14 mouse cellular contexts compared by ENCODE assay signal in the genomic region with DNA sequence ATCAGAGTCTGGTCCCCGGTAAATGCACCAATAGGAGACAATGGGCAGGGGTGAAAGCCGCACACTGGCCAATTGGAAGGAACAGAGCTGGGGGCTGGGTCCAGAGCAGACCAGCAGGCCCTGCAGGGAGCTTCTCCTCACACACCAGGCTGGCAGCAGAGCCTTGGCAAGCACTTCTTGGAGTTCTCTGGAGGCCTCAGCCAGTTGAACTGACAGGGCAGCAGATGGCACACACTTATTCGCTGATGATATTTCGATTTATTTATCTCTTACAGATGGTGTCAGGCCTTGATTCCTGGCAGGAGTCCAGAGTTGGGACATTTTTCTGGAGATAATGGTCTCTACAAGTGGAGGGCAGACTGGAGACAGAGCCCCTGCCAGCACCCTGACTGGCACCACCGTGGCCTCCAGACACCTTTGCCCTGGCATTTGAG. TPM values are rescaled to one million over a fixed set of nuclear protein-coding genes. Genes with fewer than 3 reads are reported as not detected.
A peak's percentile ranks its signal among the peaks of the same experiment; 100 is the strongest.
DNase-seq lines count a peak whose midpoint lies in the region; ATAC-seq and TF ChIP-seq lines count a peak whose summit lies in the region.
"Had no signal": no experiment of that assay in that cellular context is flagged by ENCODE, and none has a peak within 500 bp of the region (broad histone marks: within the 10 kb centered on the region; RNA-seq: fewer than 3 reads in every experiment).

No protein-coding gene starts in this region.

- no peaks in the 10 kb centered on the region for H3K27me3 ChIP-seq in neural tube, embryonic 13.5 days
- H3K27me3 ChIP-seq in hindbrain, postnatal 0 days (ENCODE audit: insufficient read depth, low read length) = no peaks in the 10 kb centered on the region
- H3K27me3 ChIP-seq in intestine, postnatal 0 days (replicated peaks; ENCODE audit: control insufficient read depth, insufficient read depth, low read length) = no peaks in the 10 kb centered on the region
- H3K27me3 ChIP-seq in embryonic facial prominence, embryonic 10.5 days (replicated peaks; ENCODE audit: low read depth, poor library complexity, severe bottlenecking) = no peaks in the 10 kb centered on the region
- H3K27me3 ChIP-seq: kidney, embryonic 15.5 days; limb, embryonic 12.5 days had no signal

- DNase-seq in adrenal gland, adult 2 months = peak; percentile 28
- no peak for DNase-seq in adrenal gland, adult 8-10 months
- DNase-seq in neural tube, embryonic 10.5 days (ENCODE audit: extremely low spot score, low spot score) = no peak
- peak; percentile 85 for DNase-seq in hindbrain, postnatal 0 days (ENCODE audit: low spot score)
- no peak for DNase-seq in frontal cortex, postnatal 25 days (ENCODE audit: low spot score in 2 of 2)
- no peak for DNase-seq in embryonic facial prominence, embryonic 10.5 days (ENCODE audit: low spot score)
- DNase-seq: embryo, embryonic 11 days; lung, postnatal 36 days had no signal

- H3K36me3 ChIP-seq in neural tube, embryonic 13.5 days = no peaks in the 10 kb centered on the region
- no peaks in the 10 kb centered on the region for H3K36me3 ChIP-seq in hindbrain, postnatal 0 days (ENCODE audit: insufficient read depth, low read length)
- H3K36me3 ChIP-seq in intestine, postnatal 0 days (ENCODE audit: control insufficient read depth, insufficient read depth) = no peaks in the 10 kb centered on the region
- no peaks in the 10 kb centered on the region for H3K36me3 ChIP-seq in embryonic facial prominence, embryonic 10.5 days (replicated peaks)
- H3K36me3 ChIP-seq: kidney, embryonic 15.5 days; limb, embryonic 12.5 days had no signal

- no peak for TF ChIP-seq CTCF in hindbrain, postnatal 0 days (IDR thresholded peaks at IDR 0.05; ENCODE audit: low read depth)
- no peak for TF ChIP-seq CTCF in intestine, postnatal 0 days (IDR thresholded peaks at IDR 0.05; ENCODE audit: low read depth)

- H3K9me3 ChIP-seq in neural tube, embryonic 13.5 days = no peaks in the 10 kb centered on the region
- no peaks in the 10 kb centered on the region for H3K9me3 ChIP-seq in hindbrain, postnatal 0 days (ENCODE audit: low read length)
- no peaks in the 10 kb centered on the region for H3K9me3 ChIP-seq in intestine, postnatal 0 days (ENCODE audit: control insufficient read depth)
- H3K9me3 ChIP-seq in embryonic facial prominence, embryonic 10.5 days = no peaks in the 10 kb centered on the region
- H3K9me3 ChIP-seq: kidney, embryonic 15.5 days; limb, embryonic 12.5 days had no signal

- peak overlapping the region; percentile 78 for H3K27ac ChIP-seq in neural tube, embryonic 13.5 days (replicated peaks)
- H3K27ac ChIP-seq in hindbrain, postnatal 0 days = peak overlapping the region; percentile 82
- H3K27ac ChIP-seq in intestine, postnatal 0 days (ENCODE audit: low read depth, low read length) = no peak overlapping the region
- no peak overlapping the region for H3K27ac ChIP-seq in embryonic facial prominence, embryonic 10.5 days (replicated peaks)
- H3K27ac ChIP-seq: kidney, embryonic 15.5 days; limb, embryonic 12.5 days had no signal

- no peak overlapping the region for H3K9ac ChIP-seq in neural tube, embryonic 13.5 days
- H3K9ac ChIP-seq in hindbrain, postnatal 0 days (replicated peaks; ENCODE audit: low read length) = no peak overlapping the region
- H3K9ac ChIP-seq in intestine, postnatal 0 days (ENCODE audit: low read depth, low read length) = no peak overlapping the region
- H3K9ac ChIP-seq: kidney, embryonic 15.5 days; limb, embryonic 12.5 days had no signal

- WGBS in neural tube, embryonic 13.5 days = 53% methylated on average over 5 of the region's 5 CpGs
- WGBS in hindbrain, postnatal 0 days = 30% methylated on average over 5 of the region's 5 CpGs
- 83% methylated on average over 5 of the region's 5 CpGs for WGBS in intestine, postnatal 0 days
- 87% methylated on average over 5 of the region's 5 CpGs for WGBS in embryonic facial prominence, embryonic 10.5 days

- peak; percentile 60; the same call in 1 of the 2 replicates for ATAC-seq in neural tube, embryonic 13.5 days (ENCODE audit: low read depth)
- ATAC-seq in hindbrain, postnatal 0 days = peak; percentile 74
- ATAC-seq in intestine, postnatal 0 days = no peak

- H3K4me1 ChIP-seq in neural tube, embryonic 13.5 days (replicated peaks) = peaks cover 42% of the 10 kb centered on the region
- peaks cover 10% of the 10 kb centered on the region; the same call in 1 of the 2 replicates for H3K4me1 ChIP-seq in hindbrain, postnatal 0 days (ENCODE audit: insufficient read depth, low read length)
- H3K4me1 ChIP-seq in intestine, postnatal 0 days (replicated peaks; ENCODE audit: control insufficient read depth, insufficient read depth, low read length) = no peaks in the 10 kb centered on the region
- peaks cover 24% of the 10 kb centered on the region for H3K4me1 ChIP-seq in embryonic facial prominence, embryonic 10.5 days

- H3K4me3 ChIP-seq in neural tube, embryonic 13.5 days = no peak overlapping the region
- no peak overlapping the region for H3K4me3 ChIP-seq in hindbrain, postnatal 0 days (ENCODE audit: low read length)
- no peak overlapping the region for H3K4me3 ChIP-seq in intestine, postnatal 0 days (ENCODE audit: low read depth, low read length)
- no peak overlapping the region for H3K4me3 ChIP-seq in embryonic facial prominence, embryonic 10.5 days
- H3K4me3 ChIP-seq: kidney, embryonic 15.5 days; limb, embryonic 12.5 days had no signal

- H3K4me2 ChIP-seq in neural tube, embryonic 13.5 days = no peak overlapping the region
- no peak overlapping the region for H3K4me2 ChIP-seq in hindbrain, postnatal 0 days (ENCODE audit: low read depth, low read length)
- H3K4me2 ChIP-seq in intestine, postnatal 0 days (replicated peaks; ENCODE audit: low read depth) = no peak overlapping the region
- H3K4me2 ChIP-seq: kidney, embryonic 15.5 days; limb, embryonic 12.5 days had no signal

RNA-seq across cellular contexts. Expression of a gene that starts 49.4 kb away (rescaled TPM):
- total RNA-seq in adrenal gland, adult 2 months (2021) = 100 to 1,000 TPM in 1 of 2 experiments, 10 to 100 TPM in 1; 68.8 to 110 TPM
- polyA plus RNA-seq in adrenal gland, adult 2 months (2012; rRNA removed) = 158 and 175 TPM in 2 replicates
- total RNA-seq in adrenal gland, adult 8-10 months (2022) = 100 to 1,000 TPM in 2 of 4 experiments, 10 to 100 TPM in 2; 88.3 to 136 (median 104) TPM
- 11.1 and 14.2 TPM in 2 replicates for polyA plus RNA-seq in neural tube, embryonic 13.5 days (2015; fragmentation: Nextera tagmentation; extraction: Ambion mirVana)
- total RNA-seq in hindbrain, postnatal 0 days (2014; rRNA removed) = 63.4 and 65.0 TPM in 2 replicates
- polyA plus RNA-seq in hindbrain, postnatal 0 days (2015; fragmentation: Nextera tagmentation; extraction: Ambion mirVana) = 20.8 and 22.0 TPM in 2 replicates
- 0.35 and 0.52 TPM in 2 replicates for polyA plus RNA-seq in intestine, postnatal 0 days (2015; fragmentation: Nextera tagmentation; extraction: Ambion mirVana)
- 0.65 and 1.3 TPM in 2 replicates for polyA plus RNA-seq in embryonic facial prominence, embryonic 10.5 days (2016; fragmentation: Nextera tagmentation; extraction: Ambion mirVana)
- total RNA-seq: ES-E14; neutrophil, adult 5-6 weeks had no signal

Comparison
In these comparisons a context has a peak if more than half of its experiments do, and no peak if none do; other contexts are left out.
1. DNase-seq: peak in adrenal gland, adult 2 months (single experiment) and hindbrain, postnatal 0 days (single experiment); none in adrenal gland, adult 8-10 months (single experiment), neural tube, embryonic 10.5 days (single experiment), frontal cortex, postnatal 25 days (0 of 2) and embryonic facial prominence, embryonic 10.5 days (single experiment).
2. H3K27ac ChIP-seq: peak in neural tube, embryonic 13.5 days (single experiment) and hindbrain, postnatal 0 days (single experiment); none in intestine, postnatal 0 days (single experiment) and embryonic facial prominence, embryonic 10.5 days (single experiment).